Mouse (Mus musculus) frontal cortex, postnatal 10 days (tissue): Measurements from ENCODE around the gene Pmm1.
"Not testable (repeated sequence)": the region's sequence is repeated elsewhere in the genome, so short reads cannot be mapped to it uniquely, and the experiment has no call there.

Source experiments
- DNase-seq, 2 experiments: peaks; one replicate each; pipeline ENCODE4 v3.0.0; 2022; ENCODE audit warnings: low spot score in 2 of 2, mixed read lengths in 1 of 2

Gene Pmm1

GRCm38 (mm10) chr15:81927741-81928140 is 33.0 kb downstream of the Pmm1 start:
- no peak for DNase-seq

- DNase-seq: no peak
Observed at GRCm38 (mm10) chr15:81926446-81926822, 34.3 kb downstream of the Pmm1 start.

- DNase-seq: peak; percentile 94 to 96
Observed at GRCm38 (mm10) chr15:81925760-81926445, 34.8 kb downstream of the Pmm1 start, which contains the start of gene Polr3h. Polr3h (minus strand) TSS chr15:81926240.

GRCm38 (mm10) chr15:81924933-81925332 is 35.8 kb downstream of the Pmm1 start:
- no peak for DNase-seq

- no peak for DNase-seq
Observed at GRCm38 (mm10) chr15:81921255-81921654, 39.5 kb downstream of the Pmm1 start.

GRCm38 (mm10) chr15:81920546-81921217 is 40.0 kb downstream of the Pmm1 start:
- peak in 1 of 2 experiments; percentile 44 for DNase-seq

- DNase-seq: no peak
Observed at GRCm38 (mm10) chr15:81919062-81919461, 41.7 kb downstream of the Pmm1 start.

- DNase-seq: peak in 1 of 2 experiments; percentile 56
Observed at GRCm38 (mm10) chr15:81917621-81918463, 42.9 kb downstream of the Pmm1 start.

- no peak for DNase-seq
Observed at GRCm38 (mm10) chr15:81917201-81917600, 43.5 kb downstream of the Pmm1 start.

GRCm38 (mm10) chr15:81915663-81916062 is 45.1 kb downstream of the Pmm1 start:
- DNase-seq: no peak

- no peak for DNase-seq
Observed at GRCm38 (mm10) chr15:81914668-81915067, 46.1 kb downstream of the Pmm1 start.

GRCm38 (mm10) chr15:81912498-81912897 is 48.2 kb downstream of the Pmm1 start:
- DNase-seq: no peak

- DNase-seq: not testable (repeated sequence)
Observed at GRCm38 (mm10) chr15:81908767-81909166, 52.0 kb downstream of the Pmm1 start.

- no peak for DNase-seq
Observed at GRCm38 (mm10) chr15:81907953-81908352, 52.8 kb downstream of the Pmm1 start.

- peak in 1 of 2 experiments; percentile 68 for DNase-seq
Observed at GRCm38 (mm10) chr15:81904939-81905338, 55.8 kb downstream of the Pmm1 start.
